Mouse (Mus musculus) spleen, adult 2 months (tissue): ENCODE data around the gene Scn10a. TPM values are rescaled to one million over a fixed set of nuclear protein-coding genes. Genes with fewer than 3 reads are reported as not detected.

Source experiments
- DNase-seq, 2 experiments: peaks; one replicate each; pipeline versions ENCODE4 v3.0.0 to v3.0.0-alpha.2; 2012 to 2021; ENCODE audit warnings: low spot score in 2 of 2, low read depth in 1 of 2
- H3K27ac ChIP-seq: fragments of 200-500 bp; 2 replicates; pipeline ENCODE4 v1.5.1; 2012; ENCODE audit warnings: low read length, inconsistent platforms; ENCODE audit not compliant: insufficient read depth
- H3K27me3 ChIP-seq: fragments of 200-500 bp; 2 replicates; pipeline ENCODE4 v1.6.1; 2012; ENCODE audit warnings: mild to moderate bottlenecking, moderate library complexity, low read length, inconsistent platforms; ENCODE audit not compliant: control insufficient read depth, insufficient read depth
- H3K36me3 ChIP-seq: fragments of 200-500 bp; 2 replicates; pipeline ENCODE4 v1.6.1; 2012; ENCODE audit warnings: mild to moderate bottlenecking, low read length, inconsistent platforms; ENCODE audit not compliant: control insufficient read depth, insufficient read depth
- H3K4me1 ChIP-seq: fragments of 200-500 bp; 2 replicates; pipeline ENCODE4 v1.6.1; 2011; ENCODE audit warnings: inconsistent platforms; ENCODE audit not compliant: control insufficient read depth, insufficient read depth, insufficient read length
- H3K4me3 ChIP-seq: fragments of 200-500 bp; 2 replicates; pipeline ENCODE4 v1.5.1; 2011; ENCODE audit warnings: mild to moderate bottlenecking, inconsistent platforms; ENCODE audit not compliant: insufficient read depth, insufficient read length; ENCODE audit errors: extremely low read depth
- CTCF ChIP-seq: fragments of 200-500 bp; IDR thresholded peaks from 2 replicates; pipeline ENCODE4 v1.5.1; 2011; ENCODE audit warnings: mild to moderate bottlenecking, inconsistent platforms; ENCODE audit not compliant: insufficient read depth, insufficient read length, insufficient replicate concordance; ENCODE audit errors: extremely low read depth
- POLR2A ChIP-seq: fragments of 200-500 bp; IDR thresholded peaks from 2 replicates; pipeline ENCODE4 v1.6.1; 2011; ENCODE audit warnings: low read depth, low read length, inconsistent platforms
- whole genome bisulfite sequencing: fragments of 180-500 bp; shearing (Covaris S2); methylation state at CpG from one replicate; pipeline ENCODE4 v1.1.7; 2018; 5-methylcytosine and 5-hydroxymethylcytosine counted together
- polyA plus RNA-seq: library from polyadenylated mRNA; depleted of rRNA; stranded (reverse); fragments of >200 nt; gene quantifications from 2 replicates; pipeline ENCODE4 v1.2.3, GENCODE M21; 2012

The Scn10a gene
- polyA plus RNA-seq, 1 experiment = not detected

- H3K27me3 ChIP-seq = no peaks in the 10 kb centered on the region
- H3K27ac ChIP-seq = no peak overlapping the region
- H3K4me3 ChIP-seq = no peak overlapping the region
- no peaks in the 10 kb centered on the region for H3K4me1 ChIP-seq
- WGBS = 85% methylated on average over 8 of the region's 8 CpGs
- DNase-seq = no peak
- TF ChIP-seq POLR2A = no peak
- no peak for TF ChIP-seq CTCF
- no peaks in the 10 kb centered on the region for H3K36me3 ChIP-seq
Measured at GRCm38 (mm10) chr9:119604607-119605006, 114.5 kb downstream of the Scn10a start.

DNA sequence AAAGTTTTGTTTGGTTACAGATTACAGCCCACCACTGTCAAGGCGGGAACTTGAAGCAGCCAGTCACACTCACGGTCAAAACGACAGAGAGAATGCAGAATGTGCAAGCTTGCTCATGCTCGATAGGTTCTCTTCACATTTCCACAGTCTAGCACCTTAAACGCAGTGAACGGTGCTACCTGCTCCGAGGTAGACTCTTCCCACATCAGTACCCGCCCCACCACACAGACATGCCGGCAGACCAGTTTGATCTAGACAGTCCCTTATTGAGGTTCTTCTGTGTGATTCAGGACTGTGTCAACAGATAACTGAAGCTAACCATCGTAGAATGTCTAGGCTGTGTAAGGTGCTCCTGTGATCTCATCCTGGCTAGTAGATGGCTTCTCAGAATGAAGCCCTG lies 120.6 kb downstream of the Scn10a start:
- Histone ChIP-seq H3K36me3 (no peaks in the 10 kb centered on the region), H3K4me3 (no peak overlapping the region), H3K27ac (no peak overlapping the region), H3K27me3 (no peaks in the 10 kb centered on the region), H3K4me1 (no peaks in the 10 kb centered on the region)
- DNase-seq = no peak
- WGBS = 86% methylated on average over 10 of the region's 10 CpGs
- TF ChIP-seq POLR2A (no peak), CTCF (no peak)

DNA sequence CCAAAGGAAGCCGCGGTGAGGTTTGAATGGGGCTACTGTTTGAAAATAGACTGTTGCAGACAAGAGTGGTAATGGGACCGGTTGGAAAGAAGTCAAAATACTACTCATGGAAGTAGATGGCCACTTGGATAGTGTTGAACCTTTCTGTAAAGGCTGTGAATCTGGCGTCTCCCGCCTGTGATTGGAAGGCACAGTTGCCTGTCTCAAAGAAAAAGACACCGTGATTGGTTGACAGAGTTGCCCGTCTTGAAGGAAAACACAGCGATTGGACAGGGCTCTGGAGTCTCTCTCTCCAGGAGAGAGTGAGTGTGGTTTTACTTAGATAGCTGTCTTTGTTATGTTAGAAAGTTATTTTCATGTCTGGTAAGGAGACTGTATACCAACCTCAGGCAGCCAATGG lies 121.8 kb downstream of the Scn10a start:
- no peak for TF ChIP-seq POLR2A
- TF ChIP-seq CTCF = no peak
- 77% methylated on average over 8 of the region's 8 CpGs for WGBS

DNA sequence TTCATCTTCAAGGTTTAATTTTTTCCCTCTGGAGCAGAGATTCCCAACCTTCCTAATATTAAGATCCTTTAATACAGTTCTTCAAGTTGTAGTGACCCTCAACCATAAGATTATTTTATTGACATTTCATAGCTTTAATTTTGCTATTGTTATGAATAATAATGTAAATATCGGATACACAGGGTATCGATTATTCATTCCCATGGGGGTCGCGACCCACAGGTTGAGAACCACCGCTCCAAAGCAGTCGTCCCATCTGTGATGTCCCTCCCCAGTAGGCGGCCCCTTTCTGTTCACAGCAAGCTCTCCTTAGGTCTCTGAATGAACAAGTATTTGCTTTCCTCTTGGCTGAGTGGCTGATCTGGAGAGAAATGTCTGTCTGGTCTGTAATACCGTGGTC lies 129.5 kb downstream of the Scn10a start:
- DNase-seq = no peak
- H3K36me3 ChIP-seq = no peaks in the 10 kb centered on the region
- no peak overlapping the region for H3K27ac ChIP-seq
- no peaks in the 10 kb centered on the region for H3K4me1 ChIP-seq
- 85% methylated on average over 8 of the region's 8 CpGs for WGBS
- H3K27me3 ChIP-seq = no peaks in the 10 kb centered on the region
- H3K4me3 ChIP-seq = no peak overlapping the region
- TF ChIP-seq CTCF = no peak
- no peak for TF ChIP-seq POLR2A

More for the DNA sequence above, 121.8 kb downstream of the Scn10a start:
- H3K4me3 ChIP-seq = no peak overlapping the region
- no peak overlapping the region for H3K27ac ChIP-seq
- no peaks in the 10 kb centered on the region for H3K36me3 ChIP-seq
- no peaks in the 10 kb centered on the region for H3K27me3 ChIP-seq
- no peak for DNase-seq
- H3K4me1 ChIP-seq = no peaks in the 10 kb centered on the region

GRCm38 (mm10) chr9:119588763-119589449 lies 130.2 kb downstream of the Scn10a start:
- Histone ChIP-seq H3K27ac (no peak overlapping the region), H3K4me3 (no peak overlapping the region), H3K4me1 (no peaks in the 10 kb centered on the region), H3K27me3 (no peaks in the 10 kb centered on the region), H3K36me3 (no peaks in the 10 kb centered on the region)
- TF ChIP-seq CTCF = no peak
- no peak for TF ChIP-seq POLR2A
- no peak for DNase-seq
- WGBS = 34% methylated on average over 26 of the region's 26 CpGs

DNA sequence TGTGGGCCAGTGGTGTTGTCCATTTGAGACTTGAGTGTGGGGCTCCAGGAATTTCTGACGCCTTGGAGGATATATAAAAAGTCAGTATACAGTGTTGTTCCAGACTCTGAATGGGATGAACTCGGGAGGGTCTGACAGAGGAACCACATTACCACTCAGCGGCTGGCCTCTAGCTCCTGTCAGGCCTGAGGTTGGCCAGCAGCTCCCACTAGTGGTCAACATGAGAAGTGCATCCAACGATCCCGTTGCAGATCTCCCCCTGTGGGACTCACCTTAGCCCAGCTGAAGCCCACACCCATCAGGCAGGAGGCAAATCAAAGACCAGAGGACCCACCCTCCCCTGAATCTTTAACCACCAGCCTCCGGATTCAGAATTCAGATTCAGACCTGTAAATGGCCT lies 138.5 kb downstream of the Scn10a start:
- peak; percentile 2 to 42 for DNase-seq
- WGBS = 2% methylated on average over 6 of the region's 6 CpGs
- Histone ChIP-seq H3K36me3 (no peaks in the 10 kb centered on the region), H3K27ac (no peak overlapping the region), H3K27me3 (peaks cover 15% of the 10 kb centered on the region), H3K4me3 (no peak overlapping the region), H3K4me1 (peaks cover 3% of the 10 kb centered on the region)
- TF ChIP-seq POLR2A = no peak
- peak; percentile 79; the same call in 1 of the 2 replicates for TF ChIP-seq CTCF

DNA sequence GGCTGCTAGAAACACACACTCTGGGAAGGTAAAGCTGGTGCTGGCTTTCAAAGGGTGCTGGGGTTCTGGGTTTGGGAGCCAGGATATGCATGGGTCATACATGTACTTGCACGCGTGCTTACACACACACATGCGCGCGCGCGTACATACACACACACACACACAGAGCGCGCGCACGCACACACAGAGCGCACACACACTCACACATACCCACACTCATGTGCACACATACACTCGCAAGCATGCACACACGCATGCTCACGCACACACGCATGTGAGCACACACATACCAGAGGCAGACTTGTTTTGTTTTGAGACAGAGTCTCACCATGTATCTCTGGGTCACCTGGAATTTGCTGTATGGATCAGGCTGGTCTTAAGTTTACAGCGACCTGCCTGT lies 138.9 kb downstream of the Scn10a start:
- no peak overlapping the region for H3K4me3 ChIP-seq
- H3K36me3 ChIP-seq = no peaks in the 10 kb centered on the region
- TF ChIP-seq POLR2A (no peak), CTCF (no peak)
- no peak overlapping the region for H3K27ac ChIP-seq
- peaks cover 15% of the 10 kb centered on the region for H3K27me3 ChIP-seq
- peaks cover 3% of the 10 kb centered on the region for H3K4me1 ChIP-seq
- 91% methylated on average over 17 of the region's 17 CpGs for WGBS
- no peak for DNase-seq
